Mouse (Mus musculus) right cerebral cortex, adult 2 months (tissue): ENCODE measurements at regions not wholly inside any gene's neighbourhood (a gene's known extent, or its start where the extent isn't known, plus 50 kb on each side); places are given as distances from the start of the nearest gene placed in this dataset.

Experiments
- DNase-seq, 2 experiments: peaks; one replicate each; pipeline ENCODE4 v3.0.0; 2021 to 2022; ENCODE audit warnings: low spot score in 2 of 2

GRCm38 (mm10) chr16:95844691-95845090 lies 142.8 kb downstream of the Ets2 start:
- DNase-seq: peak; percentile 36 to 50

GRCm38 (mm10) chr16:95842766-95843165 lies 140.9 kb downstream of the Ets2 start:
- no peak for DNase-seq

- no peak for DNase-seq
Measured at GRCm38 (mm10) chr16:95839512-95840253, 137.8 kb downstream of the Ets2 start.

GRCm38 (mm10) chr16:95838886-95839430 lies 137.1 kb downstream of the Ets2 start:
- DNase-seq: no peak

- no peak for DNase-seq
Measured at GRCm38 (mm10) chr16:95838478-95838846, 136.6 kb downstream of the Ets2 start.

GRCm38 (mm10) chr16:95837723-95838477 lies 136.0 kb downstream of the Ets2 start:
- no peak for DNase-seq

GRCm38 (mm10) chr16:95835941-95836340 lies 134.1 kb downstream of the Ets2 start:
- no peak for DNase-seq

- no peak for DNase-seq
Measured at GRCm38 (mm10) chr16:95834556-95835288, 132.8 kb downstream of the Ets2 start.

GRCm38 (mm10) chr16:95833455-95833854 lies 131.6 kb downstream of the Ets2 start:
- no peak for DNase-seq

- DNase-seq: no peak
Measured at GRCm38 (mm10) chr16:95832346-95832739, 130.5 kb downstream of the Ets2 start.

- DNase-seq: peak; percentile 56 to 63
Measured at GRCm38 (mm10) chr16:95831566-95832345, 129.9 kb downstream of the Ets2 start.

GRCm38 (mm10) chr16:95827402-95827737 lies 125.5 kb downstream of the Ets2 start:
- DNase-seq: peak in 1 of 2 experiments; percentile 15

- no peak for DNase-seq
Measured at GRCm38 (mm10) chr16:95826681-95827401, 125.0 kb downstream of the Ets2 start.

GRCm38 (mm10) chr16:95825723-95826122 lies 123.8 kb downstream of the Ets2 start:
- no peak for DNase-seq

- no peak for DNase-seq
Measured at GRCm38 (mm10) chr16:95824720-95825534, 123.1 kb downstream of the Ets2 start.

- DNase-seq: no peak
Measured at GRCm38 (mm10) chr16:95823803-95824202, 121.9 kb downstream of the Ets2 start.

GRCm38 (mm10) chr16:95821080-95821479 lies 119.2 kb downstream of the Ets2 start:
- no peak for DNase-seq

GRCm38 (mm10) chr16:95820606-95821005 lies 118.7 kb downstream of the Ets2 start:
- no peak for DNase-seq

- no peak for DNase-seq
Measured at GRCm38 (mm10) chr16:95820013-95820412, 118.1 kb downstream of the Ets2 start.

GRCm38 (mm10) chr16:95815966-95816365 lies 114.1 kb downstream of the Ets2 start:
- DNase-seq: no peak
